Mouse (Mus musculus): ENCODE measurements around the gene Nfkbia. TPM values are rescaled to one million over a fixed set of nuclear protein-coding genes. Genes with fewer than 3 reads are reported as not detected.

Nfkbia gene
- polyA plus RNA-seq (2014; fragmentation: Illumina TruSeq; extraction: RNeasy Lipid Tissue Mini Kit (QIAGEN cat#74804); ENCODE audit: low read depth, low replicate concordance) = 13.4 TPM

DNA sequence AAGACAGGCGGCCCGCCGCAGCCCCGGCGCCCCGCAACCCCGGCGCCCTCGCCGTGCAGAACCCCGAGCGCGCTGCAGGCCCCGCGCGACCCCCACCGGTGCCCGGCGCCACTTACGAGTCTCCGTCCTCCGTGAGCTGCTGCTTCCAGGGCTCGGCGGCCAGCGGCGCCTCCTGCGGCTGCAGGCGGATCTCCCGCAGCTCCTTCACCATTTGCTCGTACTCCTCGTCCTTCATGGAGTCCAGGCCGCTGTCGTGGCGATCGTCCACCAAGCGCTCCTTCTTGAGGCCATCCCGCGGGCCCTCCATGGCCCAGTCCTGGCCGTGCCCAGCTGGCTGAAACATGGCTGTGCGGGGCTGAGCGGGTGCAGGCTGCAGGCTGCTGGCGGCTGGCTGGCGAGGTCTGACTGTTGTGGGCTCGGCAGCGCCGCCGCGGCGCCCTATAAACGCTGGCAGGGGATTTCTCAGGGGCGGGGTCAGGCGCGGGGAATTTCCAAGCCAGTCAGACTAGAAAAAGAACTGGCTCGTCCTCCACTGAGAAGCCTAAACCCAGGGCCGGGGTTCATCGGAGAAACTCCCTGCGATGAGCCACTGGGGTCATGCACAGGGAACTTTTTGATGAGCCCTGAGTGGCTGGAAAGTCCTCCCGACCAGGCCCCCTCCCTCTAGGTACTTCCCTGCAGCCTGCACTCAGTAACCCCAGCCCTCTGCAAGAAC is at the start of gene Nfkbia:
Nfkbia (minus strand) TSS at position 464 of the 715 bp plus-strand sequence.

Other genes starting within 250 kb of the Nfkbia start
- gene 1110008L16Rik, start 193.1 kb downstream of the Nfkbia start, polyA plus RNA-seq (2014; fragmentation: Illumina TruSeq; extraction: RNeasy Lipid Tissue Mini Kit (QIAGEN cat#74804); ENCODE audit: low read depth, low replicate concordance) = 38.7 TPM
- 23.6 TPM for gene Ppp2r3c, start 189.6 kb downstream of the Nfkbia start, polyA plus RNA-seq (2014; fragmentation: Illumina TruSeq; extraction: RNeasy Lipid Tissue Mini Kit (QIAGEN cat#74804); ENCODE audit: low read depth, low replicate concordance)
- gene Psma6, start 108.4 kb downstream of the Nfkbia start, polyA plus RNA-seq (2014; fragmentation: Illumina TruSeq; extraction: RNeasy Lipid Tissue Mini Kit (QIAGEN cat#74804); ENCODE audit: low read depth, low replicate concordance) = 337 TPM
- not detected for gene Aldoart2, start 72.6 kb upstream of the Nfkbia start, polyA plus RNA-seq (2014; fragmentation: Illumina TruSeq; extraction: RNeasy Lipid Tissue Mini Kit (QIAGEN cat#74804); ENCODE audit: low read depth, low replicate concordance)
- not detected for gene Insm2, start 106.8 kb upstream of the Nfkbia start, polyA plus RNA-seq (2014; fragmentation: Illumina TruSeq; extraction: RNeasy Lipid Tissue Mini Kit (QIAGEN cat#74804); ENCODE audit: low read depth, low replicate concordance)

Data from kidney, adult 10 weeks (tissue).